Mouse (Mus musculus) Patski (cell line): ENCODE data around the gene Map10. TPM values are rescaled to one million over a fixed set of nuclear protein-coding genes. Genes with fewer than 3 reads are reported as not detected.

Source experiments
- ATAC-seq: fragments of 100-300 bp; one replicate; pipeline ENCODE4 v1.8.0; 2021
- CTCF ChIA-PET: fragments of 350-600 bp; sonication (Branson Sonifier 250); formaldehyde crosslinking; loops from one replicate; lab custom pipeline; 2022; ENCODE audit warnings: inconsistent platforms; lab: Charles Lee
- POLR2A ChIA-PET: fragments of 350-600 bp; sonication (Branson Sonifier 250); formaldehyde crosslinking; loops from one replicate; lab custom pipeline; 2022; ENCODE audit warnings: antibody characterized with exemption, inconsistent platforms; lab: Charles Lee
- DNase-seq: peaks from one replicate; pipeline ENCODE4 v3.0.0-alpha.2; 2011; ENCODE audit warnings: low read depth, low spot score
- H3K27me3 ChIP-seq: fragments of 371-371 bp; one replicate; pipeline ENCODE4 v1.5.1; 2021
- CTCF ChIP-seq: fragments of 100-300 bp; IDR thresholded peaks from one replicate; pipeline ENCODE4 v1.5.1; 2021
- in situ Hi-C: fragments of 300-500 bp; cut with MboI; formaldehyde crosslinking; loops from 3 replicates; pipeline ENCODE4 v1.11.1; 2018; ENCODE audit warnings: low pct_unique_long_range_greater_than_20kb, mixed read lengths
- polyA plus RNA-seq: library from polyadenylated mRNA; unstranded; gene quantifications from one replicate; pipeline ENCODE4 v1.2.3, GENCODE M21; 2021

The Map10 gene
- polyA plus RNA-seq, 1 experiment from 2014 or later = not detected

- no peak for TF ChIP-seq CTCF
- DNase-seq (no peak), ATAC-seq (no peak)
- CTCF ChIA-PET = interaction anchor here (1.2 kb wide), 1 partner anchor 12 kb away, joined by 3 read pairs; no protein-coding TSS in a partner anchor
- peaks cover 16% of the 10 kb centered on the region for H3K27me3 ChIP-seq
- POLR2A ChIA-PET = no interaction called here
- in situ Hi-C loops = no loop called here
Measured at GRCm38 (mm10) chr8:125670420-125670819, 802 bp downstream of the Map10 start.

- in situ Hi-C loops = no loop called here
- ATAC-seq (no peak), DNase-seq (no peak)
- CTCF ChIA-PET = interaction anchor here (1.2 kb wide), 1 partner anchor 13 kb away, joined by 3 read pairs; no protein-coding TSS in a partner anchor
- POLR2A ChIA-PET = no interaction called here
- H3K27me3 ChIP-seq = peaks cover 16% of the 10 kb centered on the region
- no peak for TF ChIP-seq CTCF
Measured at GRCm38 (mm10) chr8:125670906-125671305, 1.3 kb downstream of the Map10 start.

GRCm38 (mm10) chr8:125671371-125671770, 1.8 kb downstream of the Map10 start:
- no peak for TF ChIP-seq CTCF
- H3K27me3 ChIP-seq = peaks cover 16% of the 10 kb centered on the region
- ChIA-PET CTCF (interaction anchor here (1.2 kb wide), 1 partner anchor 13 kb away, joined by 3 read pairs; no protein-coding TSS in a partner anchor), POLR2A (no interaction called here)
- DNase-seq (no peak), ATAC-seq (no peak)
- in situ Hi-C loops = no loop called here

GRCm38 (mm10) chr8:125675796-125676195, 6.2 kb downstream of the Map10 start:
- in situ Hi-C loops = no loop called here
- TF ChIP-seq CTCF = no peak
- peaks cover 16% of the 10 kb centered on the region for H3K27me3 ChIP-seq
- ChIA-PET POLR2A (no interaction called here), CTCF (no interaction called here)
- ATAC-seq = no peak
- DNase-seq = no peak

DNA sequence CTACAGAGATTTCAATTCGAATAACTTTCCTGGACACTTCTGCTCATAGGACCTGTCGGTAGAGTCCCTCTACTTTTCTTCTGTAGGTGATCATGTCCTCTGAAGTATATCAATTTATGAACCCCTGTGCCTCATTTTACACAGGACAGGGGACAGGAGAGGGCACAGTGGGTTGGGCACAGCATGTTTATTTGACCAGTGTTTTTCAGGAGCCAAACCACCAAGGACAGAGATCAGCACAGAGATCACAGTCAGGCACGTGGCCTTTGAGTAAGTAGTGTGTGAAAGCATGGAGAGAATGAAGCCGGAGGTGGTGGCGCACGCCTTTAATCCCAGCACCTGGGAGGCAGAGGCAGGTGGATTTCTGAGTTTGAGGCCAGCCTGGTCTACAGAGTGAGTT, 7.9 kb downstream of the Map10 start:
- ATAC-seq (no peak), DNase-seq (no peak)
- TF ChIP-seq CTCF = no peak
- POLR2A ChIA-PET = no interaction called here
- CTCF ChIA-PET = no interaction called here
- in situ Hi-C loops = no loop called here
- peaks cover 16% of the 10 kb centered on the region for H3K27me3 ChIP-seq

DNA sequence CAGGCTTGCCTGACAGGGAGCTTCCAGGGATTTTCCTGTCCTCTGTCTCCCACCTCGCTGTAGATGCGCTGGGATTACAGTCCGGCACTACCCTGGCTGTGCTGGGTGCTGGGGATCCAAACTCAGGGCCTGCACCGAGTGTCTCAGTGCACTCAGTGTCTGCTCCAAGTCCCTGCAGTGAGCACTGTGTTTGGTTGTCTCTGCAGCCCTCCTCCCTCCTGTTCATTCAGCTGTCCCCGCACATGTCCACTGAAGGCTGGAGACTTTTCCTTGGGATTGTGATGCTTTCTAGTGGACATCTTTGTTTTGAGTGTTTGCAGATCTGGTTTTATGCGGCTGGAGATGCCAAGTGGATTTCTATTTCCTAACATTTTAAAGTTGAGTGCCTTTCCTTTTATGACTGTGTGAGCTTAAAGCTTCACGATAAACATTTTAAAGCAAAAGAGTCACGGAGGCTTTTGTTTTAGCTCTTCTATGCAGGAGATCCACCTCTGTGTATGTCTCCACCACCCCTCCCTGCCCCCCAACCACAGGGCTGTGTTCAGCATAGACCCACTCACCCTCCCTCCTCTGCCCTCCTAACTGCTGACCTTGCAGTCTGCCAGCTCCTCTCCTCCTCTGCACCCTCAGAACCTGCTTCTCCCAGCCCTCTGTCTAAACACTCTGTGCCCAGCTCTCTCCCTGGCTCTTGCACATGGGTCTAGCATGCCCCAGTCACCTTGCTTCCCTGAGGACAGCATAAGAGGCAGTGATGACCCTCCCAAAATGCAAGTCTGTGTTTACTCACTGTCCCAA, 9.4 kb downstream of the Map10 start:
- CTCF ChIA-PET = interaction anchor here (0.7 kb wide), 1 partner anchor 16 kb away, joined by 3 read pairs; no protein-coding TSS in a partner anchor
- DNase-seq = no peak
- in situ Hi-C loops = no loop called here
- peaks cover 9% of the 10 kb centered on the region for H3K27me3 ChIP-seq
- no peak for TF ChIP-seq CTCF
- POLR2A ChIA-PET = no interaction called here
- ATAC-seq = no peak

DNA sequence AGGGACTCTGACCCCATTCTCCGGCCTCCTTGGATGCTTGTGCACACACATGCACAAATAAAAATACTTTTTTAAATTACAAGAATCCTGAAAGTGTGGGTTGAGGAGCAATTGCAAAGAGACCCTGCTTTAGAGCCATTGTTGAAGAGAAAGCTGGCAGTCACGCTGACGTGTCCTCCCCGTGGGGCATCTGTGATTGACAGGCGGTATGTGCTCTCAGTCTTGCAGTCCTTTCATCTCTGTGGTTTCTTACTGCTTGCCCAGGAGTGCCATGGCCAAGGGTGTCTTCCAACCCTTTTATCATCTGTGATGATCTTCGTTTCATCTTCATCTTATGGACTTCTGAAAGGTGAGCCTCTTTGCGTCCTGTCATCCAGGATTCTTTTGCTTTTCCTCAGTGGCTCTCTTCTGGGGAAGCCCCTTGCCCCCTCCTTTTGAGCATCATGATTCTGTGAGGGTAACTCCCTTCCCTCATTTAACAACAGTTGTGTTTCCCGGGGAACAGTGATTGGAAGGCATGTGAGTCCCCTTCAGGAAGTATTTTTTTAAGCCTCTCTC, 11.3 kb downstream of the Map10 start:
- ChIA-PET CTCF (no interaction called here), POLR2A (no interaction called here)
- TF ChIP-seq CTCF = no peak
- in situ Hi-C loops = no loop called here
- DNase-seq (no peak), ATAC-seq (no peak)
- H3K27me3 ChIP-seq = no peaks in the 10 kb centered on the region

- in situ Hi-C loops = no loop called here
- ATAC-seq = no peak
- DNase-seq = no peak
- no peak for TF ChIP-seq CTCF
- H3K27me3 ChIP-seq = no peaks in the 10 kb centered on the region
- ChIA-PET CTCF (no interaction called here), POLR2A (no interaction called here)
Measured at GRCm38 (mm10) chr8:125685216-125685760, 15.7 kb downstream of the Map10 start.

DNA sequence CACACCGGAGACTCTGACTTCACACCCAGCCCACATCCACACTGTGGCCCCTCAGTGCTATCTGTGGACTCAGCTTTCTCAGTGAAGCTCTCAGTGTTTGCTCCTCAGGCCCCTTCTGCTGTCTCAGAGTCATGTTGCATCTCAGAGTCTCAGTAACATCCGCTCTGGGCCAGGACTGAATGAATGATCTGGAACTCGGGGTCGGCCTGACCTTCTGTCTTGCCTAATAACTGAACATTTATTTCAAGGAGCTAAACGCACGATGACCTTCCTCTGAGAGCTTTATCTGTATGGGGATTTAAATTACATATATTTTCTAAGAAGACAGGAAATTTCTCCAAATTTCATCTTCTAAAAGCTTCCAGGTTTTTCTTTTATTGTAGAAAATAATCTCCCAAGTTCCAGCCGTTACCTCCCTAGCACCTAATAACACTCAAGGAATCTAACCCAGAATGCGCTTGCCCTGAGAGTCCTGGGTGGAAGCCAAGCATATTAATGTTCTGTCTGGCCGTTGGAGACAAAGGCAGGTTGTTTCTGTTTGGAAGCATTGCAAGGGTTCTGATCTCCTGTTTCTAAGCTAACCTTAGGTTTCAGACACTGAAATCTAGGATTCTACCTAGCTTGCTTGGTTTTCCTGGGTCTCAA, 16.7 kb downstream of the Map10 start:
- ChIA-PET CTCF (no interaction called here), POLR2A (no interaction called here)
- in situ Hi-C loops = no loop called here
- H3K27me3 ChIP-seq = no peaks in the 10 kb centered on the region
- no peak for TF ChIP-seq CTCF
- ATAC-seq = no peak
- DNase-seq = no peak

DNA sequence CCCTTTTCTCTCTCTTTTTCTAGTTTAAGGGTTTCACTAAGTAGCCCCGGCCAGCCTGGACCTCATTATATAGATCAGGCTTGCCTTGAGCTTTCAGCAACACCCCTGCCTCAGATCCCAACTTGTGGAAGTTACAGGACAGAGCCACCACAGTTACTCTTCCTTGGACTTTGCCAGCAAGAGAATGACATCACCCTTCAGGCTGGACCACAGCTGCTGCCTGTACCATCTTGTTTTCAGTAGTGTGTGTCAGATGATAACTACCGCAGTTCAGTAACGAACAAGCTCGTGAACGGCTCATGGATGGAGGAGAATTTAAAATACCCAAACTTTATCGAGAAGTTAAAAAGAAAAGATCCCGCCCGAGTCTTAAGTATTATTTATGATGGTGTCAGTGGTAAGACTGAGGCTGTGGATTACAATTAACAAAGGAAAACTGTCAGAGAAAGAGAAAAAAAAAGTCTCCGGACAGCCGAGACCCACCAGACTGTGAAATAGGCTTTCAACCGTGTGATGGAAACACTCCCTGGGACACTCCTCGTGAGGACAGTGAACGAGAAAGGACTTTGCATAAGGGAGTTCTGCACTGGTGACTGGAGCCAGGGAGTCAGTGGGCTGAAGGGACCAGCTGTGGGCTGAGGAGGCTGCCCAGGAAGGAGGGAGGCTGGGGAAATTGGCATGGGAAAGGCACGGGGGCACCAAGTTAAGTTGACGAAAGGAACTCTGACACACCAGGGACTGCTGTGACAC, 20.7 kb downstream of the Map10 start:
- ChIA-PET CTCF (no interaction called here), POLR2A (no interaction called here)
- no peak for TF ChIP-seq CTCF
- DNase-seq (no peak), ATAC-seq (no peak)
- no peaks in the 10 kb centered on the region for H3K27me3 ChIP-seq
- in situ Hi-C loops = no loop called here
